Mouse (Mus musculus) effector memory CD4-positive, alpha-beta T cell, adult 7 months (primary cell): ENCODE measurements around the gene Il21. TPM values are rescaled to one million over a fixed set of nuclear protein-coding genes. Genes with fewer than 3 reads are reported as not detected.

ENCODE experiments used
- polyA plus RNA-seq: library from polyadenylated mRNA; unstranded; fragments of 100-300 nt; shearing (Covaris generic); gene quantifications from one replicate; pipeline ENCODE4 v1.2.1, GENCODE M21; 2017

Il21 gene
- polyA plus RNA-seq, result 7.0 TPM

DNA sequence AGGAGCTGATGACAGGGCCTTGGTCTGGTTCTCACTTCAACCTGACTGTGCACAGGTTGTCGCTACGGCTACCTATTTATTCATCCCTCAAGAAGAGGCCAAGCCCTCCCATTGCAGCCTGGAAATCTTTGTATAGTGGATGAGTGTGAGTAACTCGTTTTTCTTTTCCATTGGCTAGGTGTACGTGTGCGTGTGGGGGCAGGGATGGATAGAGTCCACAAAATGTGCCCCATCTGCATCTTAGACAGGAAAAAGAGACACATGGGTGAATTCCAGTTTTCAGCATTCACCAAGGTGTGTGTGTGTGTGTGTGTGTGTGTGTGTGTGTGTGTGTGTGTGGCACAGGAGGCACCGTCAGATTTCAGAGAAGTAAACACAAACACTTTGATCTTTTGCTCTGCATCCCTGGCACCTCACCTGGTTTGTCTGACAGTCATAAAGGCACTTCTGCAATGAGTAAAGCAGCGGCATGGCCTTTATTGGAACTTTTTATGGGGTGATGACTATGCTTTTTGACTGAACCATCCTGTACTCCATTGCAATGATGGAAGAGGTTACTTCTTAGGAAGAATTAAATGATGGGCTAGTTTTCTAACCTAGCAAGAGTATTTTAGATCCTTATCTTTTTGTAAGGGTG is at the start of gene Il21:
Il21 (minus strand) TSS at position 51 of the 637 bp plus-strand sequence.

Other genes starting within 250 kb of the Il21 start
- gene Adad1, start 169.1 kb downstream of the Il21 start, polyA plus RNA-seq, result not detected
- 2.6 TPM for gene Il2, start 106.7 kb downstream of the Il21 start, polyA plus RNA-seq
- 1.1 TPM for gene Bbs12, start 79.9 kb upstream of the Il21 start, polyA plus RNA-seq
- gene Cetn4, start 80.1 kb upstream of the Il21 start, polyA plus RNA-seq, result not detected
- gene Fgf2, start 115.7 kb upstream of the Il21 start, polyA plus RNA-seq, result 0.51 TPM
- 51.4 TPM for gene Spata5, start 187.3 kb upstream of the Il21 start, polyA plus RNA-seq
- 25.5 TPM for gene Nudt6, start 187.6 kb upstream of the Il21 start, polyA plus RNA-seq